ENCODE assay signal across 8 mouse cellular contexts in genomic region chr1:171345225-171346094, GRCm38 (mm10). TPM values are rescaled to one million over a fixed set of nuclear protein-coding genes. Genes with fewer than 3 reads are reported as not detected.
DNase-seq lines count a peak whose midpoint lies in the region; ATAC-seq lines count a peak whose summit lies in the region.

Nit1 (minus strand) TSS chr1:171345646.
Pfdn2 (plus strand) TSS chr1:171345670.

- peaks cover 33% of the 10 kb centered on the region for H3K36me3 ChIP-seq in hindbrain, embryonic 13.5 days

- peak; percentile 94 for ATAC-seq in hindbrain, embryonic 13.5 days (ENCODE audit: low FRiP score)

- 1% methylated on average over 53 of the region's 53 CpGs for WGBS in hindbrain, embryonic 13.5 days

- peaks cover 44% of the 10 kb centered on the region for H3K4me1 ChIP-seq in hindbrain, embryonic 13.5 days (replicated peaks)

- H3K4me2 ChIP-seq in hindbrain, embryonic 13.5 days, result peak within 1 kb of the TSS; percentile 92

- H3K9me3 ChIP-seq in hindbrain, embryonic 13.5 days, result peaks cover 5% of the 10 kb centered on the region; the same call in 1 of the 2 replicates

- H3K27ac ChIP-seq in hindbrain, embryonic 13.5 days, result peak within 1 kb of the TSS; percentile 87

- no peaks in the 10 kb centered on the region for H3K27me3 ChIP-seq in hindbrain, embryonic 13.5 days

- H3K9ac ChIP-seq in hindbrain, embryonic 13.5 days, result peak within 1 kb of the TSS; percentile 83

- peak within 1 kb of the TSS; percentile 93 for H3K4me3 ChIP-seq in hindbrain, embryonic 13.5 days

- peak; percentile 92 for DNase-seq in T-cell, adult 2 months (ENCODE audit: low spot score)
- peak; percentile 93 to 95 for DNase-seq in cerebellum, postnatal 25 days
- DNase-seq in frontal cortex, postnatal 25 days (ENCODE audit: low spot score in 2 of 2), result peak; percentile 78 to 82
- DNase-seq in layer of hippocampus, postnatal 25 days (ENCODE audit: extremely low spot score in 1 of 2, low spot score in 1 of 2), result peak; percentile 81 to 86
- DNase-seq in lung, postnatal 25 days (ENCODE audit: low spot score), result peak; percentile 94
- peak; percentile 87 for DNase-seq in retina, adult 2 months (ENCODE audit: low read depth, low spot score)
- peak; percentile 91 for DNase-seq in thymus, postnatal 25 days

RNA-seq across cellular contexts. Expression of gene Nit1, which starts in this region (rescaled TPM):
- polyA plus RNA-seq in hindbrain, embryonic 13.5 days (2015; fragmentation: Nextera tagmentation; extraction: Ambion mirVana), result 54.8 and 59.7 TPM in 2 replicates
- total RNA-seq in layer of hippocampus, postnatal 25 days (2021), result 10 to 100 TPM; 45.7 to 47.3 TPM

RNA-seq across cellular contexts. Expression of gene Pfdn2, which starts in this region (rescaled TPM):
- 164 and 169 TPM in 2 replicates for polyA plus RNA-seq in hindbrain, embryonic 13.5 days (2015; fragmentation: Nextera tagmentation; extraction: Ambion mirVana)
- 100 to 1,000 TPM; 163 to 173 TPM for total RNA-seq in layer of hippocampus, postnatal 25 days (2021)

Comparison
In these comparisons a context has a peak if more than half of its experiments do, and no peak if none do; other contexts are left out.
1. Peak in every context shown above with its lines: DNase-seq, ATAC-seq, H3K4me3 ChIP-seq and H3K27ac ChIP-seq.